ENCODE assay signal across 13 mouse cellular contexts in the genomic region with DNA sequence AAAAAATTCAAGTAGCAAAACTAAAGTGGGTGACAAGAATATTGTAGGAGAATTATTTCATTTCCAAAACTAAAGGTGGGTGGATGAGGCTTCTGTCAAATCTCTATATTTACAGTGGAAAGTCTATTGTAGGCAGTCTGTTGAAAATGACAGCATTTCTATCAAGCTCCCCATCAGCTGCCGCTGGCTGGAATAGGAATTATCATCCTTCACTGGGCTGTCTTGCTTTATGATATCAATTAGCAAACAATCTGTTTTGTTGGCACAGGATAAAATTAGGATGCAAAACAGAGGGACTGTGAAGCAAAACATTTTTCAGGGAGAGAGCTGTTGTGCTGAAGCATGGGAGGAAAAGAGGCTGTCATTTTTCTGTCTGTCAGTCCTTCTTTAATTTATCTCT.
DNase-seq lines count a peak whose midpoint lies in the region; ATAC-seq and TF ChIP-seq lines count a peak whose summit lies in the region.
"Had no signal": no experiment of that assay in that cellular context is flagged by ENCODE, and none has a peak within 500 bp of the region (broad histone marks: within the 10 kb centered on the region; RNA-seq: fewer than 3 reads in every experiment).

No protein-coding gene starts in this region.

- H3K27me3 ChIP-seq in forebrain, embryonic 13.5 days = no peaks in the 10 kb centered on the region
- no peaks in the 10 kb centered on the region for H3K27me3 ChIP-seq in midbrain, postnatal 0 days (ENCODE audit: insufficient read depth, low read length)
- no peaks in the 10 kb centered on the region for H3K27me3 ChIP-seq in kidney, embryonic 14.5 days (ENCODE audit: control insufficient read depth, insufficient read depth, low read length)
- H3K27me3 ChIP-seq: liver, embryonic 15.5 days had no signal

- TF ChIP-seq CTCF in layer of hippocampus, adult 2 months (conservative IDR thresholded peaks at IDR 0.05) = no peak
- TF ChIP-seq CTCF in midbrain, postnatal 0 days (IDR thresholded peaks at IDR 0.05) = no peak

- no peak overlapping the region for H3K4me3 ChIP-seq in forebrain, embryonic 13.5 days
- H3K4me3 ChIP-seq in layer of hippocampus, adult 2 months = no peak overlapping the region
- H3K4me3 ChIP-seq in midbrain, postnatal 0 days (ENCODE audit: low read depth, low read length) = no peak overlapping the region
- H3K4me3 ChIP-seq in kidney, embryonic 14.5 days (ENCODE audit: low read length) = no peak overlapping the region
- H3K4me3 ChIP-seq: erythroblast, embryonic 14.5 days; liver, embryonic 15.5 days had no signal

- DNase-seq in left cerebral cortex, adult 11 months (ENCODE audit: low spot score) = peak; percentile 3
- no peak for DNase-seq in left cerebral cortex, postnatal 36 days (ENCODE audit: low spot score in 2 of 2)
- DNase-seq in layer of hippocampus, adult 2 months (ENCODE audit: low spot score in 2 of 2) = peak; percentile 54 to 88
- DNase-seq in midbrain, postnatal 0 days (ENCODE audit: low spot score) = peak; percentile 71
- DNase-seq in kidney, adult 18-20 months = no peak
- DNase-seq in MN1 (ENCODE audit: low spot score) = no peak
- DNase-seq: heart, adult 11 months; kidney, postnatal 4 days had no signal

- H3K9ac ChIP-seq in forebrain, embryonic 13.5 days = no peak overlapping the region
- no peak overlapping the region for H3K9ac ChIP-seq in midbrain, postnatal 0 days (replicated peaks; ENCODE audit: low read length, poor library complexity, severe bottlenecking)
- H3K9ac ChIP-seq in kidney, embryonic 14.5 days (ENCODE audit: low read depth, low read length) = no peak overlapping the region
- H3K9ac ChIP-seq: liver, embryonic 15.5 days had no signal

- H3K4me2 ChIP-seq in forebrain, embryonic 13.5 days = no peak overlapping the region
- no peak overlapping the region for H3K4me2 ChIP-seq in midbrain, postnatal 0 days (ENCODE audit: low read depth, low read length, poor library complexity, severe bottlenecking)
- H3K4me2 ChIP-seq in kidney, embryonic 14.5 days (replicated peaks; ENCODE audit: low read depth, low read length) = no peak overlapping the region
- H3K4me2 ChIP-seq: liver, embryonic 15.5 days had no signal

- H3K36me3 ChIP-seq in forebrain, embryonic 13.5 days (ENCODE audit: poor library complexity, severe bottlenecking) = no peaks in the 10 kb centered on the region
- H3K36me3 ChIP-seq in midbrain, postnatal 0 days (ENCODE audit: insufficient read depth, low read length) = no peaks in the 10 kb centered on the region
- no peaks in the 10 kb centered on the region for H3K36me3 ChIP-seq in kidney, embryonic 14.5 days (ENCODE audit: control insufficient read depth, insufficient read depth, low read length)
- H3K36me3 ChIP-seq: liver, embryonic 15.5 days had no signal

- ATAC-seq in forebrain, embryonic 13.5 days = peak; percentile 85
- no peak; the same call in 1 of the 2 replicates for ATAC-seq in midbrain, postnatal 0 days (ENCODE audit: low FRiP score)
- ATAC-seq in kidney, embryonic 14.5 days (ENCODE audit: low FRiP score, low TSS enrichment) = no peak
- ATAC-seq: CD4-positive, CD25-positive, alpha-beta regulatory T cell, adult 4 months had no signal

- H3K9me3 ChIP-seq in forebrain, embryonic 13.5 days (replicated peaks) = no peaks in the 10 kb centered on the region
- no peaks in the 10 kb centered on the region for H3K9me3 ChIP-seq in midbrain, postnatal 0 days (ENCODE audit: low read length)
- no peaks in the 10 kb centered on the region for H3K9me3 ChIP-seq in kidney, embryonic 14.5 days (ENCODE audit: control insufficient read depth, low read length)
- H3K9me3 ChIP-seq: liver, embryonic 15.5 days had no signal

- intact Hi-C loops in left cerebral cortex, postnatal 36 days (cut with DNase I) = loop anchor here (10.0 kb wide), 1 partner anchor 592 kb away; no protein-coding TSS in a partner anchor

- 21% methylated on average over 1 of the region's 1 CpGs for WGBS in forebrain, embryonic 13.5 days
- WGBS in midbrain, postnatal 0 days = 20% methylated on average over 1 of the region's 1 CpGs
- WGBS in kidney, embryonic 14.5 days = 62% methylated on average over 1 of the region's 1 CpGs

- peak overlapping the region; percentile 65 for H3K27ac ChIP-seq in forebrain, embryonic 13.5 days
- no peak overlapping the region for H3K27ac ChIP-seq in layer of hippocampus, adult 2 months
- no peak overlapping the region for H3K27ac ChIP-seq in midbrain, postnatal 0 days (ENCODE audit: low read depth, low read length)
- H3K27ac ChIP-seq in kidney, embryonic 14.5 days (ENCODE audit: low read depth, low read length) = no peak overlapping the region
- H3K27ac ChIP-seq: liver, embryonic 15.5 days had no signal

- peaks cover 13% of the 10 kb centered on the region for H3K4me1 ChIP-seq in forebrain, embryonic 13.5 days
- no peaks in the 10 kb centered on the region for H3K4me1 ChIP-seq in midbrain, postnatal 0 days (ENCODE audit: insufficient read depth, low read length)
- H3K4me1 ChIP-seq in kidney, embryonic 14.5 days (ENCODE audit: control insufficient read depth, insufficient read depth, low read length) = no peaks in the 10 kb centered on the region
- H3K4me1 ChIP-seq: liver, embryonic 15.5 days had no signal

Comparison
In these comparisons a context has a peak if more than half of its experiments do, and no peak if none do; other contexts are left out.
1. DNase-seq: peak in left cerebral cortex, adult 11 months (single experiment), layer of hippocampus, adult 2 months (2 of 2) and midbrain, postnatal 0 days (single experiment); none in left cerebral cortex, postnatal 36 days (0 of 2), kidney, adult 18-20 months (single experiment) and MN1 (single experiment).